Mouse (Mus musculus): ENCODE measurements around the gene Nicn1.
"Not testable (repeated sequence)": the region's sequence is repeated elsewhere in the genome, so short reads cannot be mapped to it uniquely, and the experiment has no call there.

Nicn1 gene

GRCm38 (mm10) chr9:108278697-108279450, 11.4 kb upstream of the Nicn1 start:
- no peak for DNase-seq (ENCODE audit: low read depth, low spot score)

- DNase-seq (ENCODE audit: low read depth, low spot score): no peak
Observed at GRCm38 (mm10) chr9:108280071-108280828, 10.0 kb upstream of the Nicn1 start.

GRCm38 (mm10) chr9:108284410-108284809, 5.8 kb upstream of the Nicn1 start:
- DNase-seq (ENCODE audit: low read depth, low spot score): peak; percentile 79

- DNase-seq (ENCODE audit: low read depth, low spot score): not testable (repeated sequence)
Observed at GRCm38 (mm10) chr9:108287526-108288238, 2.5 kb upstream of the Nicn1 start.

GRCm38 (mm10) chr9:108289347-108289746, 882 bp upstream of the Nicn1 start:
- no peak for DNase-seq (ENCODE audit: low read depth, low spot score)

GRCm38 (mm10) chr9:108290773-108291172, 544 bp downstream of the Nicn1 start:
- DNase-seq (ENCODE audit: low read depth, low spot score): no peak

- peak; percentile 68 for DNase-seq (ENCODE audit: low read depth, low spot score)
Observed at GRCm38 (mm10) chr9:108296453-108297355, 6.5 kb downstream of the Nicn1 start, which contains the start of gene Amt. Gene Amt (plus strand): TSS chr9:108296853.

- DNase-seq (ENCODE audit: low read depth, low spot score): no peak
Observed at GRCm38 (mm10) chr9:108301853-108302252, 11.6 kb downstream of the Nicn1 start.

- DNase-seq (ENCODE audit: low read depth, low spot score): no peak
Observed at GRCm38 (mm10) chr9:108304716-108305115, 14.5 kb downstream of the Nicn1 start.

- no peak for DNase-seq (ENCODE audit: low read depth, low spot score)
Observed at GRCm38 (mm10) chr9:108305170-108305569, 14.9 kb downstream of the Nicn1 start.

GRCm38 (mm10) chr9:108305629-108306520, 15.6 kb downstream of the Nicn1 start, which contains the start of the genes Rhoa and Tcta:
Gene Rhoa (plus strand): TSS chr9:108306129.
Gene Tcta (minus strand): TSS chr9:108306160.
- DNase-seq (ENCODE audit: low read depth, low spot score): peak; percentile 100

GRCm38 (mm10) chr9:108306571-108306980, 16.3 kb downstream of the Nicn1 start:
- DNase-seq (ENCODE audit: low read depth, low spot score): peak; percentile 73

- DNase-seq (ENCODE audit: low read depth, low spot score): no peak
Observed at GRCm38 (mm10) chr9:108307021-108307807, 17.0 kb downstream of the Nicn1 start.

GRCm38 (mm10) chr9:108308141-108308540, 17.9 kb downstream of the Nicn1 start:
- DNase-seq (ENCODE audit: low read depth, low spot score): no peak

GRCm38 (mm10) chr9:108317572-108317971, 27.3 kb downstream of the Nicn1 start:
- no peak for DNase-seq (ENCODE audit: low read depth, low spot score)

- DNase-seq (ENCODE audit: low read depth, low spot score): no peak
Observed at GRCm38 (mm10) chr9:108318462-108318861, 28.2 kb downstream of the Nicn1 start.

GRCm38 (mm10) chr9:108322054-108322453, 31.8 kb downstream of the Nicn1 start:
- not testable (repeated sequence) for DNase-seq (ENCODE audit: low read depth, low spot score)

- DNase-seq (ENCODE audit: low read depth, low spot score): no peak
Observed at GRCm38 (mm10) chr9:108324784-108325183, 34.6 kb downstream of the Nicn1 start.

GRCm38 (mm10) chr9:108325811-108326210, 35.6 kb downstream of the Nicn1 start:
- DNase-seq (ENCODE audit: low read depth, low spot score): no peak

All from mesoderm, embryonic 11.5 days (tissue).